Mouse (Mus musculus) neural tube, embryonic 15.5 days (tissue): ENCODE measurements around the gene Asb18. TPM values are rescaled to one million over a fixed set of nuclear protein-coding genes. Genes with fewer than 3 reads are reported as not detected.
A peak's percentile ranks its signal among the peaks of the same experiment; 100 is the strongest.

Experiments
- ATAC-seq: fragments of 200-750 bp; cut with Nextera tagmentation; 2 replicates; pipeline ENCODE4 v1.8.0; 2017; ENCODE audit warnings: mild to moderate bottlenecking, moderate TSS enrichment, moderate library complexity; ENCODE audit not compliant: low FRiP score
- H3K27ac ChIP-seq: fragments of 300-500 bp; sonication (generic); replicated peaks from 2 replicates; pipeline ENCODE4 v1.5.1; 2015; ENCODE audit warnings: mild to moderate bottlenecking, inconsistent platforms
- H3K27me3 ChIP-seq: fragments of 300-500 bp; sonication (generic); replicated peaks from 2 replicates; pipeline ENCODE4 v1.6.1; 2015; ENCODE audit warnings: inconsistent platforms
- H3K36me3 ChIP-seq: fragments of 300-500 bp; sonication (generic); 2 replicates; pipeline ENCODE4 v1.6.1; 2015; ENCODE audit warnings: inconsistent platforms
- H3K4me1 ChIP-seq: fragments of 300-500 bp; sonication (generic); 2 replicates; pipeline ENCODE4 v1.6.1; 2015; ENCODE audit warnings: inconsistent platforms
- H3K4me2 ChIP-seq: fragments of 300-500 bp; sonication (generic); 2 replicates; pipeline ENCODE4 v1.6.1; 2015; ENCODE audit warnings: inconsistent platforms, mild to moderate bottlenecking, moderate library complexity
- H3K4me3 ChIP-seq: fragments of 300-500 bp; sonication (generic); replicated peaks from 2 replicates; pipeline ENCODE4 v1.5.1; 2015; ENCODE audit warnings: mild to moderate bottlenecking, inconsistent platforms
- H3K9ac ChIP-seq: fragments of 300-500 bp; sonication (generic); replicated peaks from 2 replicates; pipeline ENCODE4 v1.6.1; 2015; ENCODE audit warnings: mild to moderate bottlenecking, inconsistent platforms
- H3K9me3 ChIP-seq: fragments of 300-500 bp; sonication (generic); replicated peaks from 2 replicates; pipeline ENCODE4 v1.6.1; 2016; ENCODE audit warnings: inconsistent platforms
- WGBS: fragments of 180-500 bp; shearing (Covaris S2); methylation state at CpG from one replicate; pipeline ENCODE4 v1.1.7; 2015; ENCODE audit warnings: mixed read lengths; 5-methylcytosine and 5-hydroxymethylcytosine counted together
- polyA plus RNA-seq: library from polyadenylated mRNA; unstranded; fragments of >200 nt; fragmentation: Nextera tagmentation; extraction: Ambion mirVana; gene quantifications from 2 replicates; pipeline ENCODE4 v1.2.1, GENCODE M21; 2015

Asb18 gene
- polyA plus RNA-seq, 1 experiment from 2014 or later = 0.72 TPM

- WGBS = 61% methylated on average over 8 of the region's 8 CpGs
- peaks cover 16% of the 10 kb centered on the region; the same call in 1 of the 2 replicates for H3K4me1 ChIP-seq
- H3K4me3 ChIP-seq = no peak overlapping the region
- peaks cover 27% of the 10 kb centered on the region for H3K27me3 ChIP-seq
- H3K9me3 ChIP-seq = no peaks in the 10 kb centered on the region
- H3K9ac ChIP-seq = no peak overlapping the region
- H3K4me2 ChIP-seq = no peak overlapping the region
- H3K36me3 ChIP-seq = no peaks in the 10 kb centered on the region
- H3K27ac ChIP-seq = no peak overlapping the region
- ATAC-seq = no peak
Measured at GRCm38 (mm10) chr1:89971848-89972247, 42.6 kb downstream of the Asb18 start.

DNA sequence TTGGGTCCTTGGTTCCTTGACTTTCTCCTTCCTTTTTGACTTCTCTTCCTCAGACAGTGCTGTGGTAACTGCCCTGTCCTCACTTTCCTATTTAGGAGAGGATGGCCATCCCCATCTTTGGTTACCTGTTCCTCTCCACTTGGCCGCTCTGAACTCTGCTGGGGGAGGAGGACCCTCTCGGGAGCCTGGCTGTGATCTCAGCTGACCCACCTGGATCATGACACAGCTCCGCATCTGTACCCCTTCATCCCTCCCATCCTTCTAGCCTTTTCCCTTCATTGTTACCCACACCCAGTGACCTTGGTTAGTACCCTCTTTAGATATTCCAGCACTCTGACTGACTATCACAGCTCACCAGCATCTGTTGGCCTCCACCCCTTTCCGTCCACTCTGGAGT lies 44.8 kb downstream of the Asb18 start:
- H3K4me1 ChIP-seq = peaks cover 21% of the 10 kb centered on the region
- H3K27me3 ChIP-seq = peaks cover 31% of the 10 kb centered on the region
- ATAC-seq = no peak
- H3K4me2 ChIP-seq = no peak overlapping the region
- 93% methylated on average over 4 of the region's 4 CpGs for WGBS
- no peak overlapping the region for H3K4me3 ChIP-seq
- H3K36me3 ChIP-seq = no peaks in the 10 kb centered on the region
- H3K9ac ChIP-seq = no peak overlapping the region
- H3K27ac ChIP-seq = no peak overlapping the region
- H3K9me3 ChIP-seq = no peaks in the 10 kb centered on the region

- no peak for ATAC-seq
- H3K36me3 ChIP-seq = no peaks in the 10 kb centered on the region
- H3K9ac ChIP-seq = peak overlapping the region; percentile 50; the same call in 1 of the 2 replicates
- H3K9me3 ChIP-seq = no peaks in the 10 kb centered on the region
- H3K4me2 ChIP-seq = peak overlapping the region; percentile 76
- H3K27ac ChIP-seq = no peak overlapping the region
- peak overlapping the region; percentile 55; the same call in 1 of the 2 replicates for H3K4me3 ChIP-seq
- H3K4me1 ChIP-seq = peaks cover 27% of the 10 kb centered on the region
- 59% methylated on average over 10 of the region's 10 CpGs for WGBS
- peaks cover 31% of the 10 kb centered on the region for H3K27me3 ChIP-seq
Measured at GRCm38 (mm10) chr1:89969072-89969713, 45.3 kb downstream of the Asb18 start.

- peak overlapping the region; percentile 72 for H3K27ac ChIP-seq
- peaks cover 30% of the 10 kb centered on the region for H3K4me1 ChIP-seq
- no peaks in the 10 kb centered on the region for H3K36me3 ChIP-seq
- H3K9me3 ChIP-seq = no peaks in the 10 kb centered on the region
- H3K9ac ChIP-seq = peak overlapping the region; percentile 50
- WGBS = 1% methylated on average over 75 of the region's 95 CpGs
- peak; percentile 82 for ATAC-seq
- peak overlapping the region; percentile 76 for H3K4me2 ChIP-seq
- peaks cover 31% of the 10 kb centered on the region for H3K27me3 ChIP-seq
- peak overlapping the region; percentile 55 for H3K4me3 ChIP-seq
Measured at GRCm38 (mm10) chr1:89968111-89968851, 46.2 kb downstream of the Asb18 start.

DNA sequence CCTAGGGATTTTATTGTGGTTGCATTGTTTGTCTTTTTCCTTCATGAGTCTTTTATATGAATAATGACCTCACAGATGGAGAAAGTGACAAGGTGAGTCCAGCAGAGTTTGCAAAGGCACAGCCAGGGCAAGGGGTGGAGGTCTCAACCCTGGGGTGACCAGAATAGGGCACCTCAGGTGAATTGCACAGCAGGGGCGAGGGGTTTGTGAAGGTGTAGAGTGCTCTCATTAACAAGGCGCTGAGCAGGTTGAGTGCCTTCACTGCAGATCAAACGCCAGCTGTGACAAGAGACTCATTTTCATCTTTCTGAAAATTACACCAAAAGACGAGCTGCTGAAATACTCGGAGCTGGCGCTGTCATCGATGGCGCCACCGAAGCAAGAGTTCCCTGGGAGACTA lies 46.9 kb downstream of the Asb18 start:
- WGBS = 7% methylated on average over 9 of the region's 9 CpGs
- H3K9me3 ChIP-seq = no peaks in the 10 kb centered on the region
- peak; percentile 9; the same call in 1 of the 2 replicates for ATAC-seq
- peak overlapping the region; percentile 72; the same call in 1 of the 2 replicates for H3K27ac ChIP-seq
- H3K4me3 ChIP-seq = peak overlapping the region; percentile 55
- H3K36me3 ChIP-seq = no peaks in the 10 kb centered on the region
- peaks cover 31% of the 10 kb centered on the region for H3K4me1 ChIP-seq
- peak overlapping the region; percentile 50 for H3K9ac ChIP-seq
- peaks cover 31% of the 10 kb centered on the region for H3K27me3 ChIP-seq
- H3K4me2 ChIP-seq = peak overlapping the region; percentile 76

GRCm38 (mm10) chr1:89964426-89964825 lies 50.0 kb downstream of the Asb18 start:
- H3K9me3 ChIP-seq = no peaks in the 10 kb centered on the region
- H3K27ac ChIP-seq = 0 out of 2 replicates have a peak overlapping the region, but pooled peaks have one; percentile 3
- H3K9ac ChIP-seq = no peak overlapping the region
- no peak for ATAC-seq
- peaks cover 35% of the 10 kb centered on the region for H3K4me1 ChIP-seq
- H3K27me3 ChIP-seq = peaks cover 21% of the 10 kb centered on the region
- H3K4me3 ChIP-seq = no peak overlapping the region
- no peaks in the 10 kb centered on the region for H3K36me3 ChIP-seq
- 9% methylated on average over 12 of the region's 12 CpGs for WGBS
- no peak overlapping the region for H3K4me2 ChIP-seq

- Histone ChIP-seq H3K9me3 (no peaks in the 10 kb centered on the region), H3K4me1 (peaks cover 28% of the 10 kb centered on the region), H3K27ac (no peak overlapping the region), H3K27me3 (peaks cover 16% of the 10 kb centered on the region; the same call in 1 of the 2 replicates), H3K4me2 (no peak overlapping the region), H3K4me3 (no peak overlapping the region), H3K9ac (no peak overlapping the region), H3K36me3 (no peaks in the 10 kb centered on the region)
- ATAC-seq = no peak
- WGBS = 89% methylated on average over 2 of the region's 2 CpGs
Measured at GRCm38 (mm10) chr1:89963296-89963695, 51.2 kb downstream of the Asb18 start.

DNA sequence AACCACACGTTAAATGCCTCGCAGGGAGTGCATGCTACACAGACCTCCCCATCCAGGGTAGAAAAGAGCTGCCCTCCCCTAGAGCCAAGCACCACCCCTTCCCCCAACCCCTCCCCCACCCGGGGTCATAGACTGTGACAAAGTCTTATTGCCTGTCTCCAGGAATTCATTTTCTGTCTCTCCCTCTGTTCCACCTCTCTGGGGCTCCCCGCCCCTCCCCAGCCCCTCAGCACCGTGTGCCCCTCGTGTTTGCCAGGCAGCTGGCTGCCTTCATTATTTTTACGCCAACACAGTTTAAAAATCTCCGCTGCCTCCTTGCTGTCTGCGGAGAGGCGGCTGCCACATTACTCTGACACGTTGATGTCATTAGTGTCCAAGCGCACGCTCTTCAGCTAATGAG lies 52.4 kb downstream of the Asb18 start:
- Histone ChIP-seq H3K27ac (no peak overlapping the region; the same call in 1 of the 2 replicates), H3K9ac (0 out of 2 replicates have a peak overlapping the region, but pooled peaks have one; percentile 26), H3K9me3 (no peaks in the 10 kb centered on the region), H3K4me1 (peaks cover 22% of the 10 kb centered on the region), H3K4me2 (peak overlapping the region; percentile 32), H3K36me3 (no peaks in the 10 kb centered on the region), H3K27me3 (peaks cover 16% of the 10 kb centered on the region; the same call in 1 of the 2 replicates), H3K4me3 (no peak overlapping the region)
- ATAC-seq = no peak
- 8% methylated on average over 13 of the region's 13 CpGs for WGBS

- no peak overlapping the region for H3K4me3 ChIP-seq
- no peak overlapping the region for H3K9ac ChIP-seq
- no peaks in the 10 kb centered on the region for H3K36me3 ChIP-seq
- no peak for ATAC-seq
- no peak overlapping the region for H3K4me2 ChIP-seq
- H3K4me1 ChIP-seq = peaks cover 13% of the 10 kb centered on the region
- H3K27me3 ChIP-seq = 0 out of 2 replicates have a peak, but pooled peaks cover 13% of the 10 kb centered on the region
- no peak overlapping the region for H3K27ac ChIP-seq
- 90% methylated on average over 4 of the region's 4 CpGs for WGBS
- H3K9me3 ChIP-seq = no peaks in the 10 kb centered on the region
Measured at GRCm38 (mm10) chr1:89959393-89959792, 55.1 kb downstream of the Asb18 start.

DNA sequence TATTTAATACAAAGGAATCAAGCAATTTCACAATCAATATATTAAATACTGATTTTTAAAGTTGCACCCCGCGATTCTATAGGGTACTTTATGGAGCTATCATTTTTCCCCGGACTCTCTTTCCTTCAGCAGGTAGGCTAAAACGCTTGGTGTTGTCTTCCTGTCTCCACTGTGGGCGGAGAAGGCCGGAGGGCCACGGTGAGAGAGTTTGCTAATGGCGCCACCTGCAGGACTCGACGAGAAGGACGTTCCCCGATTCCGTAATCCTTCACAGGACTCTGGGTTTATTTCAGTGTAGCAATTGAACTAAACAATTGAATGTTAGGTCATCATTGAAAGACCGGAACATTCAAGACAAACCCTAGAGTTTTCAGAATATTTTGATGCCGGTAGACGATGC lies 71.3 kb downstream of the Asb18 start:
- peaks cover 61% of the 10 kb centered on the region for H3K27me3 ChIP-seq
- H3K36me3 ChIP-seq = no peaks in the 10 kb centered on the region
- H3K27ac ChIP-seq = no peak overlapping the region
- 2% methylated on average over 16 of the region's 16 CpGs for WGBS
- H3K9ac ChIP-seq = no peak overlapping the region
- H3K4me3 ChIP-seq = no peak overlapping the region
- peak overlapping the region; percentile 77 for H3K4me2 ChIP-seq
- ATAC-seq = peak; percentile 43; the same call in 1 of the 2 replicates
- H3K4me1 ChIP-seq = peaks cover 24% of the 10 kb centered on the region
- no peaks in the 10 kb centered on the region for H3K9me3 ChIP-seq

DNA sequence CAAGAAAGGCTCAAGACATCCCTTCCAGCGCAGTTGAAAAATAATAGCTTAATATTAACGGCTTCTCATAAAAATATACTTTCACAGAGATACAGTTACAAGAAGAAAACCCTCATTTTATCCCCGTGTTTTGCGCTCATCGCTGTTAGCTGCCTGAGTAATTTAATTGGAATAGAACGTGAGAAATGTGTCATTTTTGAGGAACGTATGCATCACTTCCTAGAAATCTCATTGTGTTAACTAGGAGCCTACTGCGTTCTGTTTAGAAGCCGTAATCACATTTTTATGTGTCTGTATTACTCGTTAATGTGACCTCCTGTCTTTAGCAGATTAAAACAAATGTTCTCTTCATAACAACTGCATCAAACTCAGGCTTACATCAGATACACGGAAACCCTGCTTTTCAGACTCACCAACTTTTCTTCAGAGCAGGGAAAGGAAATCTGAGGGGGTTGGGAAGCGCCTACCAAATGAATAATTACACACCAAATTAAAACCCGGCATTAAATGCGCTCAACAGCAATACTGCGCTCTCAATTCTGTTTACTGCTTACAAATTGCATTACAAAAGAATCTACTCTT lies 72.0 kb downstream of the Asb18 start:
- Histone ChIP-seq H3K4me3 (peak overlapping the region; percentile 34), H3K36me3 (no peaks in the 10 kb centered on the region), H3K9ac (peak overlapping the region; percentile 41; the same call in 1 of the 2 replicates), H3K9me3 (no peaks in the 10 kb centered on the region), H3K27me3 (peaks cover 62% of the 10 kb centered on the region), H3K4me2 (peak overlapping the region; percentile 77), H3K4me1 (peaks cover 24% of the 10 kb centered on the region), H3K27ac (peak overlapping the region; percentile 74)
- 0 out of 2 replicates have a peak, but pooled peaks have one; percentile 19 for ATAC-seq
- WGBS = 3% methylated on average over 15 of the region's 15 CpGs
